Mouse (Mus musculus) neural tube, embryonic 12.5 days (tissue): Measurements from ENCODE around the gene 2010315B03Rik. TPM values are rescaled to one million over a fixed set of nuclear protein-coding genes. Genes with fewer than 3 reads are reported as not detected.
"Not testable (repeated sequence)": the region's sequence is repeated elsewhere in the genome, so short reads cannot be mapped to it uniquely, and the experiment has no call there.

Experiments used
- ATAC-seq: fragments of 200-750 bp; cut with Nextera tagmentation; 2 replicates; pipeline ENCODE4 v1.8.0; 2017; ENCODE audit warnings: low read depth, mild to moderate bottlenecking, moderate TSS enrichment, moderate library complexity; ENCODE audit not compliant: low FRiP score
- H3K27ac ChIP-seq: fragments of 300-500 bp; sonication (generic); 2 replicates; pipeline ENCODE4 v1.5.1; 2016
- H3K27me3 ChIP-seq: fragments of 300-500 bp; sonication (generic); replicated peaks from 2 replicates; pipeline ENCODE4 v1.6.1; 2016; ENCODE audit warnings: mild to moderate bottlenecking
- H3K36me3 ChIP-seq: fragments of 300-500 bp; sonication (generic); 2 replicates; pipeline ENCODE4 v1.6.1; 2016; ENCODE audit warnings: mild to moderate bottlenecking
- H3K4me1 ChIP-seq: fragments of 300-500 bp; sonication (generic); 2 replicates; pipeline ENCODE4 v1.6.1; 2016
- H3K4me2 ChIP-seq: fragments of 300-500 bp; sonication (generic); replicated peaks from 2 replicates; pipeline ENCODE4 v1.6.1; 2016; ENCODE audit warnings: mild to moderate bottlenecking
- H3K4me3 ChIP-seq: fragments of 300-500 bp; sonication (generic); 2 replicates; pipeline ENCODE4 v1.5.1; 2016
- H3K9ac ChIP-seq: fragments of 300-500 bp; sonication (generic); 2 replicates; pipeline ENCODE4 v1.6.1; 2016; ENCODE audit warnings: mild to moderate bottlenecking
- H3K9me3 ChIP-seq: fragments of 300-500 bp; sonication (generic); 2 replicates; pipeline ENCODE4 v1.6.1; 2016; ENCODE audit warnings: mild to moderate bottlenecking
- WGBS: fragments of 180-500 bp; shearing (Covaris S2); methylation state at CpG from one replicate; pipeline ENCODE4 v1.1.7; 2016; 5-methylcytosine and 5-hydroxymethylcytosine counted together
- polyA plus RNA-seq: library from polyadenylated mRNA; unstranded; fragments of >200 nt; fragmentation: Nextera tagmentation; extraction: Ambion mirVana; gene quantifications from 2 replicates; pipeline ENCODE4 v1.2.1, GENCODE M21; 2016

2010315B03Rik gene
- polyA plus RNA-seq, 1 experiment from 2014 or later = 8.8 TPM

- Histone ChIP-seq H3K4me2 (no peak overlapping the region), H3K9ac (no peak overlapping the region), H3K36me3 (no peaks in the 10 kb centered on the region), H3K27ac (no peak overlapping the region), H3K4me3 (no peak overlapping the region), H3K9me3 (no peaks in the 10 kb centered on the region), H3K27me3 (no peaks in the 10 kb centered on the region), H3K4me1 (peaks cover 6% of the 10 kb centered on the region)
- no peak for ATAC-seq
- 93% methylated on average over 4 of the region's 4 CpGs for WGBS
Measured at GRCm38 (mm10) chr9:124262987-124263717, 49.3 kb downstream of the 2010315B03Rik start.

GRCm38 (mm10) chr9:124258067-124258556, 54.4 kb downstream of the 2010315B03Rik start:
- H3K9ac ChIP-seq = no peak overlapping the region
- 82% methylated on average over 4 of the region's 4 CpGs for WGBS
- no peaks in the 10 kb centered on the region for H3K4me1 ChIP-seq
- H3K9me3 ChIP-seq = peaks cover 9% of the 10 kb centered on the region; the same call in 1 of the 2 replicates
- no peaks in the 10 kb centered on the region for H3K27me3 ChIP-seq
- no peak overlapping the region for H3K27ac ChIP-seq
- no peaks in the 10 kb centered on the region for H3K36me3 ChIP-seq
- H3K4me2 ChIP-seq = no peak overlapping the region
- H3K4me3 ChIP-seq = no peak overlapping the region
- ATAC-seq = no peak

GRCm38 (mm10) chr9:124257200-124258066, 55.1 kb downstream of the 2010315B03Rik start:
- Histone ChIP-seq H3K9ac (no peak overlapping the region), H3K4me2 (no peak overlapping the region), H3K36me3 (no peaks in the 10 kb centered on the region), H3K27ac (no peak overlapping the region), H3K27me3 (no peaks in the 10 kb centered on the region), H3K4me1 (no peaks in the 10 kb centered on the region), H3K4me3 (no peak overlapping the region), H3K9me3 (peaks cover 9% of the 10 kb centered on the region; the same call in 1 of the 2 replicates)
- ATAC-seq = 0 out of 2 replicates have a peak, but pooled peaks have one; percentile 66
- 59% methylated on average over 1 of the region's 1 CpGs for WGBS

- not testable (repeated sequence) for H3K36me3 ChIP-seq, H3K4me1 ChIP-seq, H3K27me3 ChIP-seq, H3K9me3 ChIP-seq, H3K9ac ChIP-seq, H3K4me2 ChIP-seq, H3K27ac ChIP-seq, H3K4me3 ChIP-seq
- WGBS = 19% methylated on average over 1 of the region's 1 CpGs
- ATAC-seq = peak; percentile 68; the same call in 1 of the 2 replicates
Measured at GRCm38 (mm10) chr9:124256271-124257199, 56.0 kb downstream of the 2010315B03Rik start.

GRCm38 (mm10) chr9:124251438-124251837, 61.1 kb downstream of the 2010315B03Rik start:
- no peaks in the 10 kb centered on the region for H3K4me1 ChIP-seq
- no peak overlapping the region for H3K9ac ChIP-seq
- H3K27ac ChIP-seq = no peak overlapping the region
- H3K4me2 ChIP-seq = no peak overlapping the region
- H3K9me3 ChIP-seq = peaks cover 2% of the 10 kb centered on the region; the same call in 1 of the 2 replicates
- H3K4me3 ChIP-seq = no peak overlapping the region
- no peaks in the 10 kb centered on the region for H3K27me3 ChIP-seq
- H3K36me3 ChIP-seq = no peaks in the 10 kb centered on the region
- no peak for ATAC-seq

Other genes with a start within 250 kb of the 2010315B03Rik start
- gene Ccr2, start 210.7 kb downstream of the 2010315B03Rik start, polyA plus RNA-seq = 0.28 and 0.42 TPM in 2 replicates
- 0.29 and 0.77 TPM in 2 replicates for gene Ccr5, start 191.2 kb downstream of the 2010315B03Rik start, polyA plus RNA-seq
- gene Ppp2r3d, start 164.2 kb upstream of the 2010315B03Rik start, polyA plus RNA-seq = 194 and 199 TPM in 2 replicates
- not detected in 2 replicates for gene Gm21836, start 181.1 kb upstream of the 2010315B03Rik start, polyA plus RNA-seq